Mouse (Mus musculus): ENCODE results near the gene Esyt2.

GRCm38 (mm10) chr12:116389868-116390267, 108.9 kb downstream of the Esyt2 start:
- TF ChIP-seq CTCF (IDR thresholded peaks at IDR 0.05; ENCODE audit: low read depth) (no peak), EP300 (IDR thresholded peaks at IDR 0.05; ENCODE audit: low read depth) (no peak)
